Mouse (Mus musculus): ENCODE data around the gene Kpna1. TPM values are rescaled to one million over a fixed set of nuclear protein-coding genes. Genes with fewer than 3 reads are reported as not detected.
"Not testable (repeated sequence)": the region's sequence is repeated elsewhere in the genome, so short reads cannot be mapped to it uniquely, and the experiment has no call there.

Gene Kpna1
- polyA plus RNA-seq, 1 experiment from 2014 or later, result 57.0 TPM

DNA sequence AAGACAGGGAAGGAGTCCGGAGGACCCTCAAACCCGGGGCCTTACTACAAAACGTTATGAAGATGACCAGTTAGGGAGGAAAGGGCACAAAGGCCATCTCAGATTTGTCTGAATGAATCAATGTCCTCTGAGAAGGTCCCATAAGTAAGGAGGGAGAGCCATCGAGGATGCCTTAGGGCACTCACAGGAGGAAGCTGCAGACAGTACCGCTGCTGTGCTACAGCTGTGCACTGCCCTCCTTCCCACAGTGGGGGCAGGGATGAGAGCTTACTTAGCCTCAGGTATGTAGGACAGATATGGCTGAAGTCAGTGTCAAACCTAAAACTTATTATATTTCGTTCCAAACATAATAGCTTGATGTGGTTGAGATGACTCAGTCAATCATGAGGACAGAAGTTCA lies 72.9 kb downstream of the Kpna1 start:
- Histone ChIP-seq H3K27ac (replicated peaks; ENCODE audit: low read depth, low read length) (no peak overlapping the region), H3K4me2 (ENCODE audit: low read depth, severe bottlenecking) (no peak overlapping the region), H3K9ac (ENCODE audit: low read length) (no peak overlapping the region), H3K9me3 (ENCODE audit: control insufficient read depth, low read length) (no peaks in the 10 kb centered on the region), H3K36me3 (ENCODE audit: control insufficient read depth, insufficient read depth, low read length) (peaks cover 30% of the 10 kb centered on the region), H3K4me3 (ENCODE audit: low read depth, low read length) (no peak overlapping the region), H3K4me1 (ENCODE audit: control insufficient read depth, insufficient read depth, low read length) (no peaks in the 10 kb centered on the region), H3K27me3 (ENCODE audit: control insufficient read depth, insufficient read depth, low read length) (no peaks in the 10 kb centered on the region)
- no peak for DNase-seq (ENCODE audit: low spot score)
- WGBS, result 94% methylated on average over 6 of the region's 6 CpGs
- no peak for ATAC-seq (ENCODE audit: insufficient number of reproducible peaks, low FRiP score, low TSS enrichment, low read depth)

- 80% methylated on average over 6 of the region's 6 CpGs for WGBS
- no peak for DNase-seq (ENCODE audit: low spot score)
- no peak overlapping the region for H3K27ac ChIP-seq (replicated peaks; ENCODE audit: low read depth, low read length)
Measured at GRCm38 (mm10) chr16:36053524-36054275, 75.2 kb downstream of the Kpna1 start.

GRCm38 (mm10) chr16:36054920-36055319 lies 76.4 kb downstream of the Kpna1 start:
- H3K9me3 ChIP-seq (ENCODE audit: control insufficient read depth, low read length), result no peaks in the 10 kb centered on the region
- ATAC-seq (ENCODE audit: insufficient number of reproducible peaks, low FRiP score, low TSS enrichment, low read depth), result no peak
- H3K4me2 ChIP-seq (ENCODE audit: low read depth, severe bottlenecking), result no peak overlapping the region
- H3K27me3 ChIP-seq (ENCODE audit: control insufficient read depth, insufficient read depth, low read length), result no peaks in the 10 kb centered on the region
- H3K27ac ChIP-seq (replicated peaks; ENCODE audit: low read depth, low read length), result no peak overlapping the region
- no peaks in the 10 kb centered on the region for H3K4me1 ChIP-seq (ENCODE audit: control insufficient read depth, insufficient read depth, low read length)
- peaks cover 9% of the 10 kb centered on the region for H3K36me3 ChIP-seq (ENCODE audit: control insufficient read depth, insufficient read depth, low read length)
- H3K4me3 ChIP-seq (ENCODE audit: low read depth, low read length), result no peak overlapping the region
- WGBS, result 94% methylated on average over 8 of the region's 8 CpGs
- H3K9ac ChIP-seq (ENCODE audit: low read length), result no peak overlapping the region
- DNase-seq (ENCODE audit: low spot score), result no peak

More at GRCm38 (mm10) chr16:36053524-36054275, 75.2 kb downstream of the Kpna1 start:
- Histone ChIP-seq H3K4me1 (ENCODE audit: control insufficient read depth, insufficient read depth, low read length) (no peaks in the 10 kb centered on the region), H3K4me2 (ENCODE audit: low read depth, severe bottlenecking) (no peak overlapping the region), H3K9me3 (ENCODE audit: control insufficient read depth, low read length) (no peaks in the 10 kb centered on the region), H3K27me3 (ENCODE audit: control insufficient read depth, insufficient read depth, low read length) (no peaks in the 10 kb centered on the region), H3K36me3 (ENCODE audit: control insufficient read depth, insufficient read depth, low read length) (peaks cover 21% of the 10 kb centered on the region), H3K4me3 (ENCODE audit: low read depth, low read length) (no peak overlapping the region), H3K9ac (ENCODE audit: low read length) (no peak overlapping the region)
- ATAC-seq (ENCODE audit: insufficient number of reproducible peaks, low FRiP score, low TSS enrichment, low read depth), result no peak

GRCm38 (mm10) chr16:36056416-36056815 lies 77.9 kb downstream of the Kpna1 start:
- Histone ChIP-seq H3K27me3 (ENCODE audit: control insufficient read depth, insufficient read depth, low read length) (no peaks in the 10 kb centered on the region), H3K36me3 (ENCODE audit: control insufficient read depth, insufficient read depth, low read length) (peaks cover 7% of the 10 kb centered on the region; the same call in 1 of the 2 replicates), H3K4me3 (ENCODE audit: low read depth, low read length) (no peak overlapping the region), H3K4me1 (ENCODE audit: control insufficient read depth, insufficient read depth, low read length) (no peaks in the 10 kb centered on the region), H3K9ac (ENCODE audit: low read length) (no peak overlapping the region), H3K27ac (replicated peaks; ENCODE audit: low read depth, low read length) (no peak overlapping the region), H3K9me3 (ENCODE audit: control insufficient read depth, low read length) (no peaks in the 10 kb centered on the region), H3K4me2 (ENCODE audit: low read depth, severe bottlenecking) (no peak overlapping the region)
- 88% methylated on average over 11 of the region's 11 CpGs for WGBS
- ATAC-seq (ENCODE audit: insufficient number of reproducible peaks, low FRiP score, low TSS enrichment, low read depth) (no peak), DNase-seq (ENCODE audit: low spot score) (no peak)

- 87% methylated on average over 8 of the region's 8 CpGs for WGBS
- Histone ChIP-seq H3K27me3 (ENCODE audit: control insufficient read depth, insufficient read depth, low read length) (no peaks in the 10 kb centered on the region), H3K4me3 (ENCODE audit: low read depth, low read length) (no peak overlapping the region), H3K4me2 (ENCODE audit: low read depth, severe bottlenecking) (no peak overlapping the region), H3K4me1 (ENCODE audit: control insufficient read depth, insufficient read depth, low read length) (no peaks in the 10 kb centered on the region), H3K36me3 (ENCODE audit: control insufficient read depth, insufficient read depth, low read length) (peaks cover 2% of the 10 kb centered on the region; the same call in 1 of the 2 replicates), H3K27ac (replicated peaks; ENCODE audit: low read depth, low read length) (no peak overlapping the region), H3K9me3 (ENCODE audit: control insufficient read depth, low read length) (no peaks in the 10 kb centered on the region), H3K9ac (ENCODE audit: low read length) (no peak overlapping the region)
- ATAC-seq (ENCODE audit: insufficient number of reproducible peaks, low FRiP score, low TSS enrichment, low read depth), result no peak
- DNase-seq (ENCODE audit: low spot score), result no peak
Measured at GRCm38 (mm10) chr16:36057933-36058475, 79.5 kb downstream of the Kpna1 start.

DNA sequence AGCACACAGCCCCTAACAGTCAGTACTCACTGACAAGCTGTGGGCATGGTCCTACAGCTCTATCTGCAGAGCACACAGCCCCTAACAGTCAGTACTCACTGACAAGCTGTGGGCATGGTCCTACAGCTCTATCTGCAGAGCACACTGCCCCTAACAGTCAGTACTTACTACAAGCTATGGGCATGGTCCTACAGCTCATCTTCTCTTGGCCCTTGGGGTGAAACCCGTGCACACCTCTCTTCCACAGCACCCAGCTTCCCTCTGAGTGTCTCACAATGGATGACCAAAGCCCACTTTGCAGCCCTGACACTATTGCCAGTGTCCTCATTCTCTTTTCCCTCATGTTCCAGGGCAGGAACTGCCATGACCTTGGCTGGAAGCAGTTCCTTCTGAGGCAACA lies 84.0 kb downstream of the Kpna1 start:
- not testable (repeated sequence) for DNase-seq (ENCODE audit: low spot score); H3K27me3 ChIP-seq (ENCODE audit: control insufficient read depth, insufficient read depth, low read length); H3K4me1 ChIP-seq (ENCODE audit: control insufficient read depth, insufficient read depth, low read length); H3K4me3 ChIP-seq (ENCODE audit: low read depth, low read length); H3K9ac ChIP-seq (ENCODE audit: low read length); H3K4me2 ChIP-seq (ENCODE audit: low read depth, severe bottlenecking); H3K36me3 ChIP-seq (ENCODE audit: control insufficient read depth, insufficient read depth, low read length); H3K9me3 ChIP-seq (ENCODE audit: control insufficient read depth, low read length); H3K27ac ChIP-seq (replicated peaks; ENCODE audit: low read depth, low read length); ATAC-seq (ENCODE audit: insufficient number of reproducible peaks, low FRiP score, low TSS enrichment, low read depth)
- WGBS, result 84% methylated on average over 1 of the region's 1 CpGs

DNA sequence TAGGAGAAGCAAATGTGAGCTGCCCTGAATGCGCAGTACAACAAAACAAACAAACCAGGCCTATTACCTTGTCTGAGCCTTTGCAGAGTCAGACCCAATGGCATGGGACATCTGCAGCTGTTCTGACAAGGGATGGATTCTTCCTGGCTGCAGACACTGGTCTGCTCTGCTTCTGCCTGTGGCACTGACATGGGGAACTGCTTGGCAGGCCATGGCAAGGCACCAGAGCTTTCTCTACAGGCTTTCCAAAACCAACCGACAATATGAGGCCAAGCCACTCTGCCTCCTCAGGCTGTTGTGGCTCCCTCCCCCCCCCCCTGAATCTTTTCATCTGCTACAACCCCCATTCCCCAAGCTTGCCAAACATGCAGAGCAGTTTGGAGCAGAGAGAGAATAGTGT lies 84.8 kb downstream of the Kpna1 start:
- H3K27me3 ChIP-seq (ENCODE audit: control insufficient read depth, insufficient read depth, low read length), result no peaks in the 10 kb centered on the region
- no peak overlapping the region for H3K4me3 ChIP-seq (ENCODE audit: low read depth, low read length)
- no peak for DNase-seq (ENCODE audit: low spot score)
- H3K36me3 ChIP-seq (ENCODE audit: control insufficient read depth, insufficient read depth, low read length), result no peaks in the 10 kb centered on the region
- H3K4me1 ChIP-seq (ENCODE audit: control insufficient read depth, insufficient read depth, low read length), result 0 out of 2 replicates have a peak, but pooled peaks cover 2% of the 10 kb centered on the region
- no peak overlapping the region for H3K27ac ChIP-seq (replicated peaks; ENCODE audit: low read depth, low read length)
- H3K9ac ChIP-seq (ENCODE audit: low read length), result no peak overlapping the region
- 77% methylated on average over 2 of the region's 2 CpGs for WGBS
- no peak overlapping the region for H3K4me2 ChIP-seq (ENCODE audit: low read depth, severe bottlenecking)
- no peak for ATAC-seq (ENCODE audit: insufficient number of reproducible peaks, low FRiP score, low TSS enrichment, low read depth)
- H3K9me3 ChIP-seq (ENCODE audit: control insufficient read depth, low read length), result no peaks in the 10 kb centered on the region

DNA sequence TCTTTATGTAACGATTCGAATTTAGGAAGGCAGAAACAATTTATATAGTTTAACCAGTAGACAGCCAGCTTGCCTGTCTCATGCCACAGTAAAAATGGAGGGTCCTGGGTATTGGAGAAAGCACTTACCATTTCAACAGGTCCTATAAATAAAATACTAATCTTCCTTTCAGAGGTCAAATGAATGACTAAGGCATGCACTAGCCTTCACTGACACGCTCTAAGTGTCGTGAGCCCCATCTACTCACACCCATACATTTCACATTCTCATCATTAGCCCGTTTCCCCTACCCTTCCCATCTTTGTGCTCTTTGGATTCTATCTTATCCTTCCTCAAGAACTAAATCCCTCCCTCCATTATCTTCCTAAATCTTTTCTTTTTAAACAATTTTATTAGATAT lies 86.4 kb downstream of the Kpna1 start:
- ATAC-seq (ENCODE audit: insufficient number of reproducible peaks, low FRiP score, low TSS enrichment, low read depth) (no peak), DNase-seq (ENCODE audit: low spot score) (no peak)
- Histone ChIP-seq H3K4me1 (ENCODE audit: control insufficient read depth, insufficient read depth, low read length) (0 out of 2 replicates have a peak, but pooled peaks cover 2% of the 10 kb centered on the region), H3K27me3 (ENCODE audit: control insufficient read depth, insufficient read depth, low read length) (no peaks in the 10 kb centered on the region), H3K4me2 (ENCODE audit: low read depth, severe bottlenecking) (no peak overlapping the region), H3K27ac (replicated peaks; ENCODE audit: low read depth, low read length) (no peak overlapping the region), H3K36me3 (ENCODE audit: control insufficient read depth, insufficient read depth, low read length) (no peaks in the 10 kb centered on the region), H3K9ac (ENCODE audit: low read length) (no peak overlapping the region), H3K9me3 (ENCODE audit: control insufficient read depth, low read length) (no peaks in the 10 kb centered on the region), H3K4me3 (ENCODE audit: low read depth, low read length) (no peak overlapping the region)
- 95% methylated on average over 5 of the region's 5 CpGs for WGBS

Measured in limb, embryonic 11.5 days (tissue).